Mouse (Mus musculus) heart, embryonic 11.5 days (tissue): Measurements from ENCODE around the gene Rgs7. TPM values are rescaled to one million over a fixed set of nuclear protein-coding genes. Genes with fewer than 3 reads are reported as not detected.

Experiments
- ATAC-seq: fragments of 200-750 bp; cut with Nextera tagmentation; replicated peaks from 2 replicates; pipeline ENCODE4 v1.8.0; 2017; ENCODE audit warnings: moderate library complexity; ENCODE audit not compliant: insufficient number of reproducible peaks, low FRiP score, low TSS enrichment
- H3K27ac ChIP-seq: fragments of 300-500 bp; sonication (generic); 2 replicates; pipeline ENCODE4 v1.5.1; 2014; ENCODE audit warnings: mild to moderate bottlenecking, low read depth, low read length
- H3K27me3 ChIP-seq: fragments of 300-500 bp; sonication (generic); 2 replicates; pipeline ENCODE4 v1.6.1; 2014; ENCODE audit warnings: mild to moderate bottlenecking, low read length, mixed read lengths; ENCODE audit not compliant: control insufficient read depth, insufficient read depth
- H3K36me3 ChIP-seq: fragments of 300-500 bp; sonication (generic); 2 replicates; pipeline ENCODE4 v1.6.1; 2014; ENCODE audit warnings: mild to moderate bottlenecking, low read length, moderate library complexity, mixed read lengths; ENCODE audit not compliant: control insufficient read depth, insufficient read depth
- H3K4me1 ChIP-seq: fragments of 300-500 bp; sonication (generic); 2 replicates; pipeline ENCODE4 v1.6.1; 2014; ENCODE audit warnings: low read length; ENCODE audit not compliant: control insufficient read depth, insufficient read depth
- H3K4me2 ChIP-seq: fragments of 300-500 bp; sonication (generic); 2 replicates; pipeline ENCODE4 v1.6.1; 2014; ENCODE audit warnings: mild to moderate bottlenecking, moderate library complexity
- H3K4me3 ChIP-seq: fragments of 300-500 bp; sonication (generic); 2 replicates; pipeline ENCODE4 v1.5.1; 2014; ENCODE audit warnings: low read depth, low read length
- H3K9ac ChIP-seq: fragments of 300-500 bp; sonication (generic); 2 replicates; pipeline ENCODE4 v1.6.1; 2014; ENCODE audit warnings: mild to moderate bottlenecking, low read depth, low read length, moderate library complexity
- H3K9me3 ChIP-seq: fragments of 300-500 bp; sonication (generic); replicated peaks from 2 replicates; pipeline ENCODE4 v1.6.1; 2016; ENCODE audit warnings: low read length; ENCODE audit not compliant: control insufficient read depth
- WGBS: fragments of 180-500 bp; shearing (Covaris S2); extraction: QIAGEN DNeasy Blood & Tissue Kit; methylation state at CpG from one replicate; pipeline ENCODE4 v1.1.7; 2014; ENCODE audit not compliant: insufficient replicate concordance; 5-methylcytosine and 5-hydroxymethylcytosine counted together
- polyA plus RNA-seq: library from polyadenylated mRNA; unstranded; fragments of >200 nt; fragmentation: Nextera tagmentation; extraction: Ambion mirVana; gene quantifications from 2 replicates; pipeline ENCODE4 v1.2.1, GENCODE M21; 2014

Gene Rgs7
- polyA plus RNA-seq, 1 experiment from 2014 or later = 0.57 TPM

DNA sequence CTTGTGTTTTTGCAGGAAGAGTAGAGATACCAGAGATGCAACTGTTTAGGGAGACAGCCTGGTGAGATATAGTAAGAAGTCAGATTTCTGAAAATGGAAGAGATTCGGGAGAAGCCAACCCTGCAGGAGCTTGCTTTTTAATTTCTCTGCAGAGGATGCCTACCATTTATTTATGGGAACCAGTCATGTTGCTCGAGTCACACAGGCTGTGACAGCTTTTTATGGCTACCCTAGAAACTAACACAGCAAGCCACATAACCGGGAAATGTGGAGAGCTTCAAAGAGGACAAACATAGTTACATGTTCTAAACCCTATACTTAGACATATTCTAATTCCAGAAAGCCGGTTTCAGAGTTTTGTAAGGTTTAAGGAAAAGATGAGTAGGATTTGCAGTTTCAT lies 349.2 kb downstream of the Rgs7 start:
- Histone ChIP-seq H3K4me1 (no peaks in the 10 kb centered on the region), H3K9me3 (no peaks in the 10 kb centered on the region), H3K4me3 (no peak overlapping the region), H3K27ac (no peak overlapping the region), H3K36me3 (no peaks in the 10 kb centered on the region), H3K9ac (no peak overlapping the region), H3K4me2 (no peak overlapping the region), H3K27me3 (no peaks in the 10 kb centered on the region)
- no peak for ATAC-seq
- 77% methylated on average over 4 of the region's 4 CpGs for WGBS

DNA sequence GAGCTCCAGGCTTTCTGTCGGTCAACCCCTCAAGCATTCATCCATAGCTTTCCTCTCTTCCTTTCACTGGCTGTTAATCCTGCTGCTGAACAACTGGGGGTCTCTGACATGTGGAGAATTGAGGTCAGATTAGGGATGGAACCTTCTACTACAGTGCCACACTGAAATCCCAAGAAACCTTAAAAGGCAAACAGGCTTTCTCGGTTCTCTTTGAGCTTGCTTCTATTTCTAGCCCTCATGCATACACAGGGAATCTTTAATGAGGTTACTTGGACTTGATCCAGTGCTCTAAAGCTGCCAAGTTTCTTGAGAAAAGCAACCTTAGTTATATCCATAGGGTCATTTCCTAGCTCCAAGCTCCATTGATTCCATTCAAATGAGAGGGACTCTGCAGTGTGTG lies 363.8 kb downstream of the Rgs7 start:
- WGBS = 56% methylated on average over 2 of the region's 2 CpGs
- Histone ChIP-seq H3K4me1 (no peaks in the 10 kb centered on the region), H3K27ac (no peak overlapping the region), H3K36me3 (no peaks in the 10 kb centered on the region), H3K4me3 (no peak overlapping the region), H3K9ac (no peak overlapping the region), H3K9me3 (no peaks in the 10 kb centered on the region), H3K4me2 (no peak overlapping the region), H3K27me3 (no peaks in the 10 kb centered on the region)
- ATAC-seq = no peak

DNA sequence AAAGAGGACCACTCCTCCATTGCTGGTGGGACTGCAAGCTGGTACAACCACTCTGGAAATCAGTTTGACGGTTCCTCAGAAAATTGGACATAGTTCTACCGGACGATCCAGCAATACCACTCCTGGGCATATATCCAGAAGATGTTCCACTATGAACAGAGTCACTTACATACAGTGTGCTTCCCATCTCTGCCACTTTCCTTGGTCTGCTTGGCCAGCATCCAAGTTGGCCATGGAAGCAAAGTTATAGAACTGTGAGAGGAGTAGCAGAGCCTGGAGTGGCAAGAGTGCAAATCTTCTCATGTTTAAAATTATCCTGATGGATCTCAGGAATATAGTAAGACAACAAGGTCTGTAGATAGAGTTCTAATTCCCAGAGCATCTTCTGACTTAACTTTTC lies 367.9 kb downstream of the Rgs7 start:
- no peak for ATAC-seq
- Histone ChIP-seq H3K9ac (no peak overlapping the region), H3K4me2 (no peak overlapping the region), H3K27me3 (no peaks in the 10 kb centered on the region), H3K36me3 (no peaks in the 10 kb centered on the region), H3K4me1 (no peaks in the 10 kb centered on the region), H3K4me3 (no peak overlapping the region), H3K27ac (no peak overlapping the region), H3K9me3 (no peaks in the 10 kb centered on the region)
- 82% methylated on average over 3 of the region's 3 CpGs for WGBS

- Histone ChIP-seq H3K4me2 (no peak overlapping the region), H3K36me3 (no peaks in the 10 kb centered on the region), H3K9me3 (no peaks in the 10 kb centered on the region), H3K27ac (no peak overlapping the region), H3K4me1 (no peaks in the 10 kb centered on the region), H3K9ac (no peak overlapping the region), H3K4me3 (no peak overlapping the region), H3K27me3 (no peaks in the 10 kb centered on the region)
- no peak for ATAC-seq
- 62% methylated on average over 4 of the region's 4 CpGs for WGBS
Measured at GRCm38 (mm10) chr1:175118904-175119555, 373.3 kb downstream of the Rgs7 start.

GRCm38 (mm10) chr1:175108270-175108860 lies 383.9 kb downstream of the Rgs7 start:
- no peak overlapping the region for H3K4me3 ChIP-seq
- no peaks in the 10 kb centered on the region for H3K4me1 ChIP-seq
- H3K36me3 ChIP-seq = no peaks in the 10 kb centered on the region
- no peaks in the 10 kb centered on the region for H3K27me3 ChIP-seq
- H3K4me2 ChIP-seq = no peak overlapping the region
- H3K9ac ChIP-seq = no peak overlapping the region
- no peak for ATAC-seq
- WGBS = 78% methylated on average over 1 of the region's 1 CpGs
- no peak overlapping the region for H3K27ac ChIP-seq
- H3K9me3 ChIP-seq = no peaks in the 10 kb centered on the region

- no peak overlapping the region for H3K4me2 ChIP-seq
- WGBS = 13% methylated on average over 1 of the region's 1 CpGs
- H3K4me3 ChIP-seq = no peak overlapping the region
- H3K36me3 ChIP-seq = no peaks in the 10 kb centered on the region
- H3K27ac ChIP-seq = no peak overlapping the region
- H3K9ac ChIP-seq = no peak overlapping the region
- ATAC-seq = no peak
- no peaks in the 10 kb centered on the region for H3K4me1 ChIP-seq
- H3K9me3 ChIP-seq = no peaks in the 10 kb centered on the region
- no peaks in the 10 kb centered on the region for H3K27me3 ChIP-seq
Measured at GRCm38 (mm10) chr1:175106315-175106714, 386.0 kb downstream of the Rgs7 start.

DNA sequence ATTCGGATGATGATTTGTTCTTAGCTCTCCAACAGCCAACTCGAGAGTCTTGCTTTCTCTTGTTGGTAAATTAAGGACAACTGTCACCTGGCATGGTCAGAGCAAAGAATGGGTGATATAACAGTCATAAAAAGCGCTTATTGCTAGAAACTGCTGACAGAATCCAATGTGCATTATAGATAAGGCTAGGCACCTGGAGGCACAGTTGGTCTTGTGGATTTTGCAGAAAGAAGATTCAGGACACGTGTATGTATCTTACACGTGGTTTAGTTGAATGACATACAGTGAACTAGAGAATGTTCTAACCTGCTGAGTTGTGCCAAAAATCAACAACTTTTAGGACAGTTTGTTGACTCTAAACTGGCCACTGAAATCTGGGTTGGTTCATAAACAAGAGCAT lies 386.9 kb downstream of the Rgs7 start:
- no peak overlapping the region for H3K27ac ChIP-seq
- H3K36me3 ChIP-seq = no peaks in the 10 kb centered on the region
- H3K4me1 ChIP-seq = no peaks in the 10 kb centered on the region
- H3K4me2 ChIP-seq = no peak overlapping the region
- no peak for ATAC-seq
- no peaks in the 10 kb centered on the region for H3K9me3 ChIP-seq
- no peaks in the 10 kb centered on the region for H3K27me3 ChIP-seq
- 76% methylated on average over 5 of the region's 5 CpGs for WGBS
- no peak overlapping the region for H3K4me3 ChIP-seq
- no peak overlapping the region for H3K9ac ChIP-seq

DNA sequence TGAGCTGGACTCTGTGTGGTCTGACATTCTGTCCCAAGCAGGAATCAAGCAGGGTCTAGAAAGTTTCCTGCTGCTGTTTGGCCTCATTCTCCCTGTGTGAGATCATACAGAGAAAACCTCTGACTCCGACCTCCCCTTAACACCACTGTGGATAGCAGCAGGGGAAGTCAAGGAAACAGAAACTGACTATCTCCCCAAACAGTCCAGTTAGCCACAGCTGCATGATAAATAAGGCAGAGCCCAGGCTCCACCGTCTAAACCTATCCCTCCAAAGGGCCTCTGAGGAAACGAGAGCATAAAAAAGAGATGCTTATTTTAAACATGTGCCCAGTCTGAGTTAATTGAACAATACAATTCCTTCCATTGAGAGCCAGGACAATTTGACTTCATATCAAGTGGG lies 395.3 kb downstream of the Rgs7 start:
- Histone ChIP-seq H3K27ac (no peak overlapping the region), H3K9ac (no peak overlapping the region), H3K9me3 (no peaks in the 10 kb centered on the region), H3K4me3 (no peak overlapping the region), H3K36me3 (no peaks in the 10 kb centered on the region), H3K4me2 (no peak overlapping the region), H3K27me3 (no peaks in the 10 kb centered on the region), H3K4me1 (no peaks in the 10 kb centered on the region)
- no peak for ATAC-seq
- WGBS = 41% methylated on average over 3 of the region's 3 CpGs

- Histone ChIP-seq H3K27me3 (no peaks in the 10 kb centered on the region), H3K9me3 (no peaks in the 10 kb centered on the region), H3K9ac (no peak overlapping the region), H3K4me2 (no peak overlapping the region), H3K4me3 (no peak overlapping the region), H3K4me1 (no peaks in the 10 kb centered on the region), H3K27ac (no peak overlapping the region), H3K36me3 (no peaks in the 10 kb centered on the region)
- WGBS = 23% methylated on average over 1 of the region's 1 CpGs
- ATAC-seq = no peak
Measured at GRCm38 (mm10) chr1:175082104-175082503, 410.2 kb downstream of the Rgs7 start.
